Mouse (Mus musculus): Measurements from ENCODE around the gene Cdkn3.
"Not testable (repeated sequence)": the region's sequence is repeated elsewhere in the genome, so short reads cannot be mapped to it uniquely, and the experiment has no call there.

Gene Cdkn3

DNA sequence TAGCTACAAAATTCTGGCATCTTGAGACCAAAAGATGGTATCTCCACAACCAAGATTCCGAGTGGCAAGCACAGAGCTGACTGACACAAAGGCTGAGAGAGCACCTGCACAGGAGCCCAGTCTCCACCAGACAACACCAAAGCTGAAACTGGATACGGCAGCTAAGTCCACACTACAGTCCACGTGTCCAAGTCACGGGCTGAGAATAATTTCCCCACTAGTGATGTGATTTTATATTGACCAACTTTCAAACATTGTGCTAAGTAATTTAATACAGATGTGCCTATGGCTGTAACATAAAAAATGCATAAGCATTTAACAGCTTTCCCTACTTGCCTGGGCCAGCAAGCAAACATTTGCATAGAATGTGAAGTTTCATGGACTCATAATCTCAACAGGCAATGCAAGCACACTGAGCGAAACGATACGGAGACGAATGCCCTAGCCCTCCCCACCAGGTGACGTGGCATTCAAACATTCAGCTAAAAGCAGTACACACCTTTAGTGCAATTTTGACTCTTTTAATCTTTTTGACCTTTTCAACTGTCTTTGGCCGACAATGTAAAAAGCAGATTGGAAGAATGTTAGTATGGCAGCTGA is 23.1 kb downstream of the Cdkn3 start:
- DNase-seq (ENCODE audit: low spot score): no peak

DNA sequence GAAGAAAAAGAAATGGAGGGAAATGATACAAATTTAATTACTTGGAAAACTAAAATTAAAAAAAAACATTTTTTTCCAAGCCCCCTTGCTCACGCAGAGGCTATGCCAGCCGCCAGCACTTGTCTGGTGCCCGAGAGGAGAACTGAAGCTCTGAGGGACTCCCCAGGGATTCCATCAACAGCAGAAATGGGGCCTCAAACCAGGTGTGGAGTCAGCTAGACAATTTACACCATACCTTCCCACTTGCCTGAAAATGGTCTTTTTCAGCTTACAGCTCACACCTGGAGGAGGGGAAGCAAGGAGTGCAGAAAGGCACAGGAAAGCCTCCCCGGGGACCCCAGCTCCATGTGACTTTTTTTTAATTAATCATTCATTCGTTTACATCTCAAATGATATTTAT is 24.9 kb downstream of the Cdkn3 start:
- DNase-seq (ENCODE audit: low spot score): no peak

DNA sequence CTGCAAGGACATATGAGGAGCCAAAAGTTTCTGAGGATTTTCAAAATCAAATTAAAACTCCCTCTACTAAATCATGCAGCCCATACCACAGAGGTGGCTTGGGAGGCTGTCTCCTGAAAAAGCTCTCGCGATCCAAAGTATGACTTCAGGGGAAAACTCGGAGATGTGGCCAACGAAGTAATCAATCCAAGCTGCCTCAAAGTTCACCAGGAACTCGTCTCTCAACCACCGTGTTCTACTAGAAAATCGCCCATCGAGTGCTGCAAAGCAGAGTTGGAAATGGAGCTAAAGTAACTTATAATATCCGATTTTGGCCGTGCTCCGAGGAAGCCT is 27.1 kb downstream of the Cdkn3 start:
- DNase-seq (ENCODE audit: low spot score): no peak

DNA sequence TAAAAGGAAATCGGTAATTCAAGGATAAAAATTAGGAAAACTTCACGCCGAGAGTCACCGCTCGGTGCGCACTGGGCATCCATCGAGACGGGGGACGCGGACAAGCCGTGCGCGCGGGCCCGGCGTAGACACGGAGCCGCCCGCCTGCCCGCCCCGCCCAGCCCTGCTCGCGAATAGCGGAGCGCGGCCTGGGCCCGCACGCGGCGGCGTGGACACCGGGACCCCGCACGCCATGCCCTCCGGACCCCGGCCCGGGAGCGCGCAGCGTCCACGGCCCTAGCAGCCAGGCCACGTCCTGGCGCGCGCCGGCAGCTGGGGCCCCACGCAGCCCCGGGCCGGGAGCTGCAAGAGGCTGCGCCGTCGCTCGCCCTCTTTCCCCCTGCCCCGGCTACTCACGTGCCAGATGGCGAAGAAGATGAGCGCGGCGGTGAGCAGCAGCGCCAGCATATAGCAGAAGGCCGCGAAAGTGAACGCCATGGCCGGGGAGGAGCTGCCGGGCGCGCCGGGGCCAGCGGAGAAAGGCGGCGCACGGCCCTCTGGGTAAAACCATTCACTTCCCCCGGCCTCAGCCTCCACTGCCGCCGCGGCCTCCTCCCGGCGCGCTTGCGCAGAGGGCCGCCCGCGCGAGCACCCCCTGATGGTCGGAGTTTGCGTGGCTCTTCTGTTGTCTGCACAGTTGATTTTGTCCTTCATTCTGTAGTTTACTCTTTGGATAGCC is 27.6 kb downstream of the Cdkn3 start, which contains the start of gene Cnih1:
TSS of gene Cnih1 (minus strand) at position 625 of the 718 bp plus-strand sequence.
- peak; percentile 88 for DNase-seq (ENCODE audit: low spot score)

DNA sequence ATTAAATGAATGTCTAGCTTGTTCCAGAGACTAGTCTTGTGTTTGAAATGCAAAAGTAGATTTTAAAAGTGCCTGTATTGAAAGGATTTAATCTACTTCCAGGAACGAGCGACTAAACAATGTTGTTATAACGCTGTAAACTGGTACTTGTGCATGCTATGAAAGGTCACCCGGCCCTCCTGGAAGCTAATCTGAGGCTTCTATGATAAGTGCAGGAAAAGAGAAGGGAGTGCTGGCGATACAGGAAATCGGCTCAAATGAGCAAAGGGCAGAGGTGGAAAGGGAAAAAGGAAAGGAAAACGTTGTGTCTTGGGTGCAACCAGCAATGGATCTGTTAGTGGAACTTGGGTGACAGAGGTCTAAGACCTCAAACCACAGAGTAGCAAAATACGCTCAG is 28.2 kb downstream of the Cdkn3 start:
- no peak for DNase-seq (ENCODE audit: low spot score)

DNA sequence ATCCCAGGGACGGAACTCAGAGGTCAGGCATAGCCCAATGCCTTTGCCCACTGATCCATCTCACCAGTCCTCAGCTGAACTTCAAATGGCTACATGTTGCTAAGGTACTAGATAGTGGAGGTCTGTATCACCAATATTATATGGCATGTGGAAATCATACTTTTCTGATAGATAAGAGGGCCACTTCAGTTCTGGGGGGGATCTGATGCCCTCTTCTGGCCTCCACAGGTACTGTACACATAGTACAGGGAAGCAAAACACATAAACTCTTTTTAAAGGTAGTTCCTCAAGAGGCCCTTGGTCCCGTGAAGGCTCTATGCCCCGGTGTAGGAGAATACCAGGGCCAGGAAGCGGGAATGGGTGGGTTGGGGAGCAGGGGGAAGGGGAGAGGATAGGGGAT is 30.0 kb downstream of the Cdkn3 start:
- DNase-seq (ENCODE audit: low spot score): no peak

DNA sequence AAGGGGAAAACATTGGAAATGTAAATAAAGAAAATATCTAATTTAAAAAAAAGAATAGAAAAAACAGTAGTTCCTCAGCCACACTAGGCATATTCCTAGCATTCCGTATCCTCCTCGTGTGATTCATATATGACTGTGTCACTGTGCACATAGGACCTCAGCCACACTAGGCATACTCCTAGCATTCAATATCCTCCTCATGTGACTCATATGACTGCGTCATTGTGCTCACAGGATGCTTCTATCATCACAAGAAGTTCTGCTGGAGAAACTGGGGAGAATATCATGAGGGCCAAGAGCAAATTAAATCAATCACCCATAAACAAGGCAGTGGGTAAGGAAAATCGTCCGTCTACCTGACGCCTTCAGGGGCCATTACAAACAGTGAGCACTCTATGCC is 30.4 kb downstream of the Cdkn3 start:
- no peak for DNase-seq (ENCODE audit: low spot score)

DNA sequence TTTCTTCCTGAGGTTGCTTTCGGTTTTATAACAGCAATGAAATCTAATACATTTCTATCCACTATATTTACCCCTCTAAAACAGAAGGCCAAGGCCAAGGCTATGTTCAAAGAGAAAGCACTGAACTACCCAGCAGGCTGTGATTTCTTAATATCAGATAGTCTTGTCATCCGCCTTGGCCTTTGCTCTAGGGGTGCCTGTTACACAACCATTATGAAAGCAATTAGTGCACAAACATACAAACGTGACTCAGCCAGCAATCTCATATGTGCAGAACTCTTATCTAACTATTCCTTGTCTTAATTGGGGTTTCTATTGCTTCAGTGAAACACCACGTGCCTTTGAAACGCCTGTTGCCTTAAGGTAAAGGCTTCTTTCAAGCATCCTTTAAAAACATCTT is 33.8 kb downstream of the Cdkn3 start:
- DNase-seq (ENCODE audit: low spot score): no peak

DNA sequence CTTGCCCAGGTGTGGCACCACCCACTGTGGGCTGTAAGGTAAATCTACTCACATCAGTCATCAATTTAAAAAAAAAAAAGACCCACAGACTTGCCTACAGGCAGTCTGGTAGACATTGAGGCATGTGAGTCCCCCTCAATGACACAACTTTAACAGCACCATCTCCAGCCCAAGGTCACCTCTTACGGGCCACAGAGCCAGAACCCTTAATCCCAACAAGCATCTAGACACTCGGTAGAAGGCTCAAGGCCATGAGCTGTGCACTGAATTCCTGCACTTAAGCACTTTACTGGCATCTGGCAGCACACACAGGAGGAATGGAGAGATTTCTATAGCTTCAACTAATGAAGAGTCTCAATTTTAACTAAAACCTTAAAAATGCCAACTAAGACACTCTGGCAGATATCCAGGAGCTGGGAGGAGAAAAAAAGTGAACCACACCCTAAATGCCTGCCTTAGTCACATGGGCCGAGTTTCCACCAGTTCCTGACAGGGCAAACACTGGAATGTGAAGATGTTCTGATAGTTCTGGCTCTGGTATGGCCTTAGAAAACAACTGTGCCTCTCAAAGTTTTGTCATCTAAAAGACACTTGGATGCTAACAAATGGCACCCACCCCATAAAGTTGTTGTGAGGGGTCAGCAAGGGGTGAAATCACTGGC is 40.5 kb downstream of the Cdkn3 start:
- no peak for DNase-seq (ENCODE audit: low spot score)

DNA sequence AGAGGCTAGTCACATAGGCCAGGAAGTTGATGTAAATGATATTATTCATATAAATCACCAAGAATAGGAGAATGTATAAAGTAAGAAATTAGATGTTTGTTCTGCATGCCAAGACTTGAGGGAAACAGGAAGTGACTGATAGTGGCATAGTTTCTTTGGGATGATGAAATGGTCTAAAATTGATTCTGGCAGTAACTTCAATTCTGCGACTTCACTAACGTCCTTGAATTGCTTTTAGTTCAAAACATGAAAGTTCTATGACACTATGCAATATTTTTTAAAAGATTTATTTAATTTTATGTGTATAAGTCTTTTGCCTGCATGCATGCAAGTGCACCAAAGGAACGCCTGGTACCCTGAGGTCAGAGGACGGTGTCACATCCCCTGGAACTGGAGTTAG is 42.9 kb downstream of the Cdkn3 start:
- no peak for DNase-seq (ENCODE audit: low spot score)

DNA sequence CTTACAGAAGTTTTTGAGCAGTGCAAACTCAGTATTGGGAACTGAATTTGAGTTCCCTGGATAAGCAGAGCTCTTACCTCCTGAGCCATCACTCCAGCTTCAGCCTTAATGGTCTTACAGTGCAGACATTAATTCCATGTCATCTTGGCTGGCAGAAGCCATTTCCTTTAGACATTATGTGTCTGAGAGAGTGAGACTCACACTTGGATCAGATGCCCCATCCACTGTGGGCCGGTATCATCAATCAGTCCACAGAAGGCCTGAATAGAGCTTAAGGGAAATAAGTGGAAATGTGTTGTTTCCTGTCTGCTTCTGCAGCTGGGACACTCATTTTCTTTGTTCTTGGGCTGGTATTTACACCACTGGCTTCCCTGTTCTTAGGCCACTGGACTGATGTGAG is 43.5 kb downstream of the Cdkn3 start:
- DNase-seq (ENCODE audit: low spot score): no peak

DNA sequence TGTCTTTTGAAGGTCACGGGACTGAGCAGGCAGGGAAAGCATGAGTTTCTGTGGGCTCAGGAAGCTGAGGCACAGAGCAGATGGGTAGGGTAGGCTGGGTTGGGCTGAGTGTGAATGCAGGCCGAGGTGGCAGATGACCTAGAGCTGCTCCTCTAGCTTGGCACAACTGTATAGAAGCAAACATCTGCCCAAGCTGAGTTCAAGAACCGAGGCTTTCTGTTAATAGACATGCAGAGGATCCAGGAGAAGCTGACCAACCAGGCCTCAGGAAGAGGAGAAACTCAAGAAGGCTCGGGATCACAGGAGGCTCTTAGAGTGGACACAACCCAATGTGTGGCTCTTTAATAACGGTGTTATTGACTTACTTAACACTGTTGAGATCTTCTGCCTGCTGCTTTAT is 45.8 kb downstream of the Cdkn3 start:
- DNase-seq (ENCODE audit: low spot score): no peak

DNA sequence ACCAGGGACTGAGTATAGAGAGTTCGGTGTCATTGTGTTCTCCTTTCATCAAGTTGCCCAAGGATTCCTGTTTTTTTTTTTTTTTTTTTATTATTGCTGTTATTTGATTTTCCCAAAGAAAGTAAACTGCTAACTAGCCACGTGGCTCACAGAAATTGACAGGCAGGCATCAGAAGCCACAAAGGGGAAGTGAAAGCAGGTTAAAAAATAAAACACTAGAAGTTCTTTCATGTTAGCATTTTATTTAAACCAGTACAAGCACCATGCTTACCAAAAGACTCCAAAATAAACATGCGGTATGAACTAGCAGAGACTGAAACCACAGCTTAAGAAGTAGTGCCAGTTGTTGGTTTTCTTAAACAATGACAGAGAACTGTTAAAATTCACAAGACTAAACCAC is 47.6 kb downstream of the Cdkn3 start:
- DNase-seq (ENCODE audit: low spot score): no peak

DNA sequence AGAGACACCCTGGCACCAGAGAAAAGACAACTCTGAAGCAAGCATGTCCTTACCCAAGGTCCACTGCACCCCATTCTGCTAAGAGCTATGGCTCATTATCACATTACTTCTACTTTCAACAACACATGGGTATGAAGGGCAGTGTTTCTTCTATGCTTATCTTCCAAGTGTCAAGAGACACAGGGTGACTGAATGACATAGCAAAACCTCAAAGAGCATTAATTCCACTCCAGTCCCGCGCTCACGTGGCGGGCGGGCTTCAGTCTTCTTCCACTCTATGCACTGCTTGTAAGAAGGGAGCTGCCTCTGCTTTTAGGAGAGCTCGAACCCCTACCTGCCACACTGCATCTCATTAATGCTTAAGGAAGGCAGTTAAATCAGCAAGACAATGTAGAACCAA is 55.3 kb downstream of the Cdkn3 start:
- no peak for DNase-seq (ENCODE audit: low spot score)

DNA sequence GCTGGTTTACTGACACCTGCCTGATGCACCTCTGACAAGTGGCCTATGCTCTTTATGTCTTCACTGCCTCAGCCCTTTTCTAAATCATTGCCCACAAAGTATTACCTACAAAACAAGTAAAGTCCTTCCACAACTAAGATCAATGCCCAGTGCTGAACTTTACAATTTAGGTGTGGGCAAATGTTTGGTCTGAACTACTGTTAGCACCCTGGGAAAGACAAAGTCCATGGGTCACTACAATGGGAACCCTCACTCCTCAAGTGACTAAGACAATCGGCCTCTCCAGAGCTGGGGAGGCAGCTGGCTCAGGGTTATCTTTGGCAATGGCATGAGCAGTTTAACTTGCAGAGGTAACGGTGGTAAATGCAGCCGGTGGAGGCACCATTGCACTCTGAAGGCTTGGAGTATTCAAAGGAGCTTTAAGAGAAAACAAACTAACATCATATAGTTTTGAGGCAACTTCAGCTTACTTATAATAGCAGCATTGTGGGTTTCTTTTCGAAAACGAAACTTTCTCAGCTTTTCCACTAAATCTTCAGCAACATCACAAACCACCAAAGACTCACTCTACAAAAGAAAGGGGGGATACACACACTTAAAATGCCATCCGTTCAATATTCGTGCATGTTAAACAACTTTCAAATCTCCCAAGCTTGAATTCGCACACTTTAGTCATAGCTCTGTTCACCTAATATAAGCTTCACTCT is 56.7 kb downstream of the Cdkn3 start:
- no peak for DNase-seq (ENCODE audit: low spot score)

DNA sequence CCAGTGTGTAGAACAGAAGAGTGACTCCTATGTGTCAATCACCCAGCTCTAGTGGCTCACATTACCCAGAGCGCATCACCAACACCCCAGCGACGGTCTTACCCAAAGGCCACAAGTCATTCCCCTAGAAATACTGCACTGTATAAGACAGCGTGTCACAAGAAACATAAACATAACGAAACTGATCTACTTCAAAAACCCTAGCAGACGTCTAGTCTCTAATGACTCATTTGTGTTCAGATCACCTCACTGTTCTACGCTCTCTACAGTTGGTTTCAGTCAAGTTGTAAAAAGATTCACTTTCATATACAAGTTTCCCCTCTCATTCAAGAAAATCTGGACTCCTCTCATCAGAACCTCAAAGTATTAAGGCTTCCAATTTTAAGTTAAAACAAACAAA is 58.4 kb downstream of the Cdkn3 start:
- no peak for DNase-seq (ENCODE audit: low spot score)

DNA sequence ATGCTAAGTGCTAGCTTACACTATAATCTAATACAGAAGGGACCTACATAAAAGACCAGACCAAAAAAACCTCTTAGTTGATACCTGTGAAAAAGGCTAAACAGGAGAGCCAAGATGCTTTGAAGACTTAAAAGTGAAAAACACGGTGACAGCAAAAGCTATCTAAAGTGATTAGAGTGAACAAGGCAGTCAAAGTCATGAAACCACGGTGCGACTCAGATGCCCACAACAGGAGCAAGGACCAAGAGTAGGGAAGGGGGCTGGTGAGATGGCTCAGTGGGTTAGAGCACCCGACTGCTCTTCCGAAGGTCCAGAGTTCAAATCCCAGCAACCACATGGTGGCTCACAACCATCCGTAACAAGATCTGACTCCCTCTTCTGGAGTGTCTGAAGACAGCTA is 59.6 kb downstream of the Cdkn3 start:
- DNase-seq (ENCODE audit: low spot score): not testable (repeated sequence)

Data from yolk sac, embryonic 10.5 days (tissue).